ENCODE assay signal across 8 mouse cellular contexts in genomic region chr2:112492431-112492855, GRCm38 (mm10). TPM values are rescaled to one million over a fixed set of nuclear protein-coding genes. Genes with fewer than 3 reads are reported as not detected.
DNase-seq lines count a peak whose midpoint lies in the region; ATAC-seq and TF ChIP-seq lines count a peak whose summit lies in the region.

No protein-coding gene starts in this region.

- H3K27ac ChIP-seq in kidney, embryonic 15.5 days: peak overlapping the region; percentile 99
- peak overlapping the region; percentile 100 for H3K27ac ChIP-seq in heart, embryonic 10.5 days
- H3K27ac ChIP-seq in limb, embryonic 13.5 days: peak overlapping the region; percentile 99
- peak overlapping the region; percentile 98 for H3K27ac ChIP-seq in neural tube, embryonic 13.5 days (replicated peaks)

- 9% methylated on average over 9 of the region's 9 CpGs for WGBS in kidney, embryonic 15.5 days
- 8% methylated on average over 9 of the region's 9 CpGs for WGBS in heart, embryonic 10.5 days
- WGBS in limb, embryonic 13.5 days: 7% methylated on average over 9 of the region's 9 CpGs
- 8% methylated on average over 9 of the region's 9 CpGs for WGBS in neural tube, embryonic 13.5 days

- CTCF ChIA-PET in Patski (lab: Charles Lee): no interaction called here

- DNase-seq in kidney, postnatal 4 days: no peak
- DNase-seq in Patski (ENCODE audit: low read depth, low spot score): peak; percentile 4
- DNase-seq in heart, embryonic 10.5 days (ENCODE audit: low spot score): no peak
- no peak for DNase-seq in left cerebral cortex, postnatal 36 days (ENCODE audit: low spot score in 2 of 2)

- peak overlapping the region; percentile 60 for H3K4me2 ChIP-seq in kidney, embryonic 15.5 days
- H3K4me2 ChIP-seq in limb, embryonic 13.5 days (replicated peaks): peak overlapping the region; percentile 68
- H3K4me2 ChIP-seq in neural tube, embryonic 13.5 days: peak overlapping the region; percentile 73

- POLR2A ChIA-PET in Patski (lab: Charles Lee): interaction anchor here (1.3 kb wide), 1 partner anchor 112 kb away, joined by 3 read pairs; no protein-coding TSS in a partner anchor

- no peaks in the 10 kb centered on the region for H3K27me3 ChIP-seq in kidney, embryonic 15.5 days
- no peaks in the 10 kb centered on the region for H3K27me3 ChIP-seq in Patski
- H3K27me3 ChIP-seq in heart, embryonic 10.5 days (ENCODE audit: insufficient read depth, poor library complexity, severe bottlenecking): no peaks in the 10 kb centered on the region
- no peaks in the 10 kb centered on the region for H3K27me3 ChIP-seq in limb, embryonic 13.5 days
- no peaks in the 10 kb centered on the region for H3K27me3 ChIP-seq in neural tube, embryonic 13.5 days

- 0 out of 2 replicates have a peak, but pooled peaks have one; percentile 7 for ATAC-seq in kidney, embryonic 15.5 days (replicated peaks; ENCODE audit: low FRiP score)
- peak; percentile 20 for ATAC-seq in Patski
- peak; percentile 10 for ATAC-seq in limb, embryonic 13.5 days (ENCODE audit: low FRiP score, low read depth)
- ATAC-seq in neural tube, embryonic 13.5 days (ENCODE audit: low read depth): peak; percentile 18
- ATAC-seq in megakaryocyte-erythroid progenitor cell, adult 5-6 weeks (replicated peaks; ENCODE audit: low FRiP score, low TSS enrichment, poor library complexity, severe bottlenecking): no peak

- peaks cover 11% of the 10 kb centered on the region for H3K4me1 ChIP-seq in kidney, embryonic 15.5 days
- peaks cover 7% of the 10 kb centered on the region; the same call in 1 of the 2 replicates for H3K4me1 ChIP-seq in heart, embryonic 10.5 days
- peaks cover 13% of the 10 kb centered on the region for H3K4me1 ChIP-seq in limb, embryonic 13.5 days
- peaks cover 18% of the 10 kb centered on the region for H3K4me1 ChIP-seq in neural tube, embryonic 13.5 days (replicated peaks)

- H3K9ac ChIP-seq in kidney, embryonic 15.5 days: peak overlapping the region; percentile 93
- H3K9ac ChIP-seq in limb, embryonic 13.5 days: peak overlapping the region; percentile 99
- H3K9ac ChIP-seq in neural tube, embryonic 13.5 days: peak overlapping the region; percentile 98

- TF ChIP-seq CTCF in Patski (IDR thresholded peaks at IDR 0.05): no peak

- intact Hi-C loops in left cerebral cortex, postnatal 36 days (cut with DNase I): no loop called here

- in situ Hi-C loops in Patski (cut with MboI; ENCODE audit: low pct_unique_long_range_greater_than_20kb): loop anchor here (25.0 kb wide), 1 partner anchor 1505 kb away; no protein-coding TSS in a partner anchor

- no peaks in the 10 kb centered on the region for H3K36me3 ChIP-seq in kidney, embryonic 15.5 days
- no peaks in the 10 kb centered on the region for H3K36me3 ChIP-seq in heart, embryonic 10.5 days
- H3K36me3 ChIP-seq in limb, embryonic 13.5 days: no peaks in the 10 kb centered on the region
- H3K36me3 ChIP-seq in neural tube, embryonic 13.5 days: no peaks in the 10 kb centered on the region

- H3K9me3 ChIP-seq in kidney, embryonic 15.5 days (replicated peaks): no peaks in the 10 kb centered on the region
- no peaks in the 10 kb centered on the region for H3K9me3 ChIP-seq in heart, embryonic 10.5 days
- H3K9me3 ChIP-seq in limb, embryonic 13.5 days: no peaks in the 10 kb centered on the region
- no peaks in the 10 kb centered on the region for H3K9me3 ChIP-seq in neural tube, embryonic 13.5 days

- H3K4me3 ChIP-seq in kidney, embryonic 15.5 days (replicated peaks): peak overlapping the region; percentile 77
- H3K4me3 ChIP-seq in heart, embryonic 10.5 days: peak overlapping the region; percentile 82
- H3K4me3 ChIP-seq in limb, embryonic 13.5 days: peak overlapping the region; percentile 75
- peak overlapping the region; percentile 77 for H3K4me3 ChIP-seq in neural tube, embryonic 13.5 days

RNA-seq across cellular contexts. Expression of gene Aven, which starts 0.3 kb away (rescaled TPM):
- 7.2 and 9.3 TPM in 2 replicates for polyA plus RNA-seq in kidney, embryonic 15.5 days (2015; fragmentation: Nextera tagmentation; extraction: Ambion mirVana)
- 13.3 TPM for polyA plus RNA-seq in Patski (2021)
- polyA plus RNA-seq in heart, embryonic 10.5 days (2016; fragmentation: Nextera tagmentation; extraction: Ambion mirVana): 6.5 and 12.5 TPM in 2 replicates
- 6.1 and 6.8 TPM in 2 replicates for polyA plus RNA-seq in limb, embryonic 13.5 days (2015; fragmentation: Nextera tagmentation; extraction: Ambion mirVana)
- polyA plus RNA-seq in neural tube, embryonic 13.5 days (2015; fragmentation: Nextera tagmentation; extraction: Ambion mirVana): 5.1 and 5.3 TPM in 2 replicates
- 11.9 and 27.4 TPM in 2 replicates for total RNA-seq in megakaryocyte-erythroid progenitor cell, adult 5-6 weeks (2014; fragmentation: Nextera tagmentation)
- 48.4 and 50.6 TPM in 2 replicates for total RNA-seq in megakaryocyte-erythroid progenitor cell, adult 5-6 weeks (2017)
- total RNA-seq in left cerebral cortex, postnatal 36 days (2021): 10 to 100 TPM; 11.1 to 12.6 TPM

RNA-seq across cellular contexts. Expression of gene Chrm5, which starts 11.9 kb away (rescaled TPM):
- polyA plus RNA-seq in kidney, embryonic 15.5 days (2015; fragmentation: Nextera tagmentation; extraction: Ambion mirVana): 0.17 and 0.22 TPM in 2 replicates
- not detected for polyA plus RNA-seq in Patski (2021)
- not detected in 2 replicates for polyA plus RNA-seq in heart, embryonic 10.5 days (2016; fragmentation: Nextera tagmentation; extraction: Ambion mirVana)
- not detected in 2 replicates for polyA plus RNA-seq in limb, embryonic 13.5 days (2015; fragmentation: Nextera tagmentation; extraction: Ambion mirVana)
- 0.18 and 0.54 TPM in 2 replicates for polyA plus RNA-seq in neural tube, embryonic 13.5 days (2015; fragmentation: Nextera tagmentation; extraction: Ambion mirVana)
- not detected in 2 replicates for total RNA-seq in megakaryocyte-erythroid progenitor cell, adult 5-6 weeks (2014; fragmentation: Nextera tagmentation)
- total RNA-seq in megakaryocyte-erythroid progenitor cell, adult 5-6 weeks (2017): not detected in 2 replicates
- 1 to 10 TPM in 1 of 2 experiments, under 1 TPM in 1; 0.44 to 1.5 TPM for total RNA-seq in left cerebral cortex, postnatal 36 days (2021)

RNA-seq across cellular contexts. Expression of gene Emc7, which starts 37.6 kb away (rescaled TPM):
- 19.3 and 20.0 TPM in 2 replicates for polyA plus RNA-seq in kidney, embryonic 15.5 days (2015; fragmentation: Nextera tagmentation; extraction: Ambion mirVana)
- polyA plus RNA-seq in Patski (2021): 25.8 TPM
- 16.1 and 18.5 TPM in 2 replicates for polyA plus RNA-seq in heart, embryonic 10.5 days (2016; fragmentation: Nextera tagmentation; extraction: Ambion mirVana)
- polyA plus RNA-seq in limb, embryonic 13.5 days (2015; fragmentation: Nextera tagmentation; extraction: Ambion mirVana): 15.5 and 17.0 TPM in 2 replicates
- polyA plus RNA-seq in neural tube, embryonic 13.5 days (2015; fragmentation: Nextera tagmentation; extraction: Ambion mirVana): 20.9 and 21.8 TPM in 2 replicates
- total RNA-seq in megakaryocyte-erythroid progenitor cell, adult 5-6 weeks (2014; fragmentation: Nextera tagmentation): 13.8 and 14.7 TPM in 2 replicates
- total RNA-seq in megakaryocyte-erythroid progenitor cell, adult 5-6 weeks (2017): 9.7 and 10.5 TPM in 2 replicates
- 10 to 100 TPM; 46.7 to 50.5 TPM for total RNA-seq in left cerebral cortex, postnatal 36 days (2021)
